Mouse (Mus musculus): ENCODE measurements around the gene Itgb2.

- no peak for TF ChIP-seq CTCF (conservative IDR thresholded peaks at IDR 0.05; ENCODE audit: insufficient read depth, insufficient read length, low read depth, low read length)
- no peak for TF ChIP-seq POLR2A (IDR thresholded peaks at IDR 0.05; ENCODE audit: low read depth, low read length)
Measured at GRCm38 (mm10) chr10:77539320-77539945, 9.4 kb downstream of the Itgb2 start.
